Mouse (Mus musculus) left cerebral cortex, adult 9 months (tissue): Measurements from ENCODE around the gene Prc1.

Experiments
- DNase-seq, 2 experiments: peaks; one replicate each; pipeline ENCODE4 v3.0.0; 2022; ENCODE audit warnings: low spot score in 2 of 2

Gene Prc1

DNA sequence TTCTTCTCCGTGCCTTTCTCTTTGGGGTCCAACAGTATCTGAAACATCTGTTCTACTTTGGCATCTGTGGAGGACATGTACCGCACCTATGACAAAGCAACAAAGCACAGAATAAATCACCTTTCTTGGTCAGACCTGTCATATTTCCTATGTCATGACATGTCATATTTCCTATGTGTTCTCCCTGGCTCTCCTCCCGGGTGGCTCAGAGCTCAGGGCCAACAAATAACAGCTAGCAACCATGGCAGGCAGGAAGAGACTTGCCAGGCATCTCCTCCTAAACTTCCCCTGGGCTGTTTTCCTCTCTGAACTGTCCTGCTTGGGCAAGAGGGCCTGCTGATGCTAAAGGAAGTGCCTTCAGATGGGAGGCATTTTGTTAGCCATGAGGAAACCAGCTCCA is 42.7 kb downstream of the Prc1 start:
- no peak for DNase-seq

DNA sequence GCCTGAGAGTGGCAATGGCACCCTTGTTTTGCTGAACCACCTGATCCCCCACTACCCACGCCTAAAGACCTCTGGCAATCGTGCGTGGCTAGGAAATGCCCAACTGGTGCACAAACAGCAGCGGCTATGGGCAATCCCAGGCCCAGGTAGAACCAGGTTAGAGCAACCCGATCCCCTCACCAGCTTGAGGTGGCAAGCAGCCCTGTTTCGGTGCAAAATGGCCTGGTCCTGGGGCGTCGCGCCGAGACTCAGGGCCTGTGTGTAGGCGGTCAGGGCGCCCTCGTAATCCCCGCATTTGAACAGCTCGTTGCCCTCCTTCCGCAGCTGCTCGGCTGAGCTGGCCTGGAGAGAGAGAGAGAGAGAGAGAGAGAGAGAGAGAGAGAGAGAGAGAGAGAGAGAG is 45.1 kb downstream of the Prc1 start:
- no peak for DNase-seq

DNA sequence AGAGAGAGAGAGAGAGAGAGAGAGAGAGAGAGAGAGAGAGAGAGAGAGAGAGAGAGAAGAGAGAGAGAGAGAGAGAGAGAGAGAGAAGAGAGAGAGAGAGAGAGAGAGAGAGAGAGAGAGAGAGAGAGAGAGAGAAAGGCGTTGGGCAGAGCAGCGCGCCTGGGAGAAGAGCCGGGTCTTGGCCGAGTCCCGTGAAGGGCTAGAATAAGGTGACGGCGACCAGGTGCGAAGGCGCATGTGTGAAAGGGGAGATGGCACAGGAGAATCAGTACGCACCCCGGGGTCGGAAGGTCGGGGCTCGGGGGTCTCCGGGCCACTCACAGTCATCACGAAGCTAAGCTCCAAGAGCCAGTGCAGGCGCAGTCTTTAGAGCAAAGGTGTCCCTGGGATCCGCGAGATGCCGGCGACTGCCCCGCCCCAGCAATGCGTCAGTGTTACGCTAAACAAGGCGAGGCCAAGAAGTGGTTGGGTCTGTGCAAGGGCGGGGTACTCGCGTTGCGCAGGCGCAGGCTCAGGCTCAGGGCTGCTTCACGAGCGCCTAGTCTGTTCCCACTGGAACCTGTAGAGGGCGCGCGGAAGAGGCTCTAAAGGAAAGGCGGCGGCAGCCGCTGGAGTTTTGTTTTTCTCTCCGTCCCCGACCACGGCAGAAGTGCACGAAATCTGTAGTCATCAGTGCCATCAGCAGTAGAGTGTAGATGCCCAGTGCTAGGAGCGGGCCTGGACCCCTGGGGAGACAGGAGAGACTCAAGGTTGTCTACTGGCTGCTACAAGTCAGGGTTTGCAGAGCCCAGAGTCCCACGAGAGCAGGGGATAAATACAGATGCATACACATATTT is 45.8 kb downstream of the Prc1 start:
- peak; percentile 90 to 98 for DNase-seq

DNA sequence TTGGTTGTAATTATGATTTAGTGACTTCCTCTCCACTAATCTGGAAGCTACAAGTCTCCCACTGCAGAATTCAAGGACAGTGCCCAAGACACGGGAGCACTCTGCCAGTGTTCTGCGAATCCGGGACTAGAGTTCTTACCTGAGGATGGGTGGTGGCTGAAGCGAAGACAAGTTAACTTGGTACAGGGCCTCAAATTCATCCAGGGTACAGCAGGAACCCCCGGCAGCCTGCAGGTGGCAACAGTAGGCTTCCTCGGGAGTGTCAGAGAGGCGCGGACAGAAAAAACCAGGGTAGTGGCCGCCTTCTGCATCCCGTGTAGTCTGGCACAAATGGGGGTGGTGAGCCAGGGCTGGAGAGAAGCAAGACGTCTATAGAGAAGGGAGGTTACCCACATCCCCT is 46.5 kb downstream of the Prc1 start, which contains the start of gene Unc45a:
TSS of gene Unc45a (minus strand) at position 213 of the 400 bp plus-strand sequence.
- peak in 1 of 2 experiments; percentile 74 for DNase-seq

DNA sequence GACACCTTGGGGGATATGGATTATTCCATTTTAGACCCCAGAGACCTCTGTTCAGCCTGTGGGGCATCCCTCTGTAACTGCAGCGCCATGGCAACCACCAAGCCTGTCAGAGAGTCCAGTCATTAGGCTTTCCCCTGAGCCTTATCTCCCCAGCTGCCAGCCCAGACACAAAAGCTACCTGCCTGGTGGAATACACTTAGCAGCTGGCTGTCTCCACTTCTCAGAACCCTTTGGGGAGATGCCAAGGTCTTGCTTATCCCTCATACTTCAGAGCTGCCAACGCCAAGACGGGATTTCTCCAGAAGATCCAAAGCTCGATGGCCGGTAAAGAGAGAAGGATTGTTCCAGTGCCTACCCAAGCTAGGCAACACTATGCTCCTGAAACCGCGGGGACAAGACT is 47.5 kb downstream of the Prc1 start:
- no peak for DNase-seq

DNA sequence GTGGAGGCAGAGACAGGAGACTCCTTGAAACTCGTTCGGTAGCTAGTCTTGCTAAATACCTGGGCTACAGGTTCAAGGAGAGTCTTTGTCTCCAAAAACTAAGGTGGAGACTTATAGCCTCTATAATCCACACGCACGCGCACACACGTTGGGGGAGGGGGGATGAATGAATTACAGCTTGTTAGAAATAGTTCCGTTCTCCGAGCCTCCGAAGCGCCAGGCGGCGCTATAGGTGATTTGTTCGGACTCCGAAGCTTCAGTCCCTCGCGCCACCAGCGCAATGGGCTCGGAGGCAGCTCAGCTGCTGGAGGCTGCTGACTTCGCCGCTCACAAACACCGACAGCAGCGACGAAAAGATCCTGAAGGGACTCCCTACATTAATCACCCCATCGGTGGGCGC is 48.6 kb downstream of the Prc1 start, which contains the start of gene Hddc3:
TSS of gene Hddc3 (plus strand) at position 247 of the 400 bp plus-strand sequence.
- DNase-seq = peak; percentile 85 to 97

DNA sequence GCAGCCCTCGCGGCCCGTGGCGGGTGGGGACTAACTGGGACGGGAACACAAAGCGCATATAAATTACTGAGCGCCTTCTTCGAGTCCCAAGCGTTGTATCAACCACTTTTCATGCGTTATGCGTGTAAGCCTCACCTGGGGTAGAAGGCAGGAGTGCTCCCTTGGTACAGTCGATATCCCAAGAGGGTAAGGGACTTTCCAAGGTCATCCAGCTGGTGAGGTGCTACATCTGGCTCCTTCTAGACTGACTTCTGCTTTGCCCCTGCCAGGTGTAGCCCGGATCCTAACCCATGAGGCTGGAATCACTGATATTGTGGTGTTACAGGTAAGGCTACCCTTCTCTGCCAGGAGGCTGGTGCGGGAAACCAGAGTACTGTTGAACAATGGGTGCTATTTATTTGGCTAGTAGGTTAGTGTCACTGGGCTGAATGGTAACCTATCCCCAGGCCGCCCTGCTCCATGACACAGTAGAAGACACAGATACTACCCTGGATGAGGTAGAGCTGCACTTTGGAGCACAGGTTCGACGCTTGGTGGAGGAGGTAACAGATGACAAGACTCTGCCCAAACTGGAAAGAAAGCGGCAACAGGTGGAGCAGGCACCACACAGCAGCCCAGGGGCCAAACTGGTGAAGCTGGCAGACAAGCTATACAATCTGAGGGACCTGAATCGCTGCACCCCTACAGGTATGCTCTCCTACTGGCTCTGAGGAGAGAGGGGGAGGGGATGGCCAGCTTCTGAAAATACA is 49.2 kb downstream of the Prc1 start:
- no peak for DNase-seq

DNA sequence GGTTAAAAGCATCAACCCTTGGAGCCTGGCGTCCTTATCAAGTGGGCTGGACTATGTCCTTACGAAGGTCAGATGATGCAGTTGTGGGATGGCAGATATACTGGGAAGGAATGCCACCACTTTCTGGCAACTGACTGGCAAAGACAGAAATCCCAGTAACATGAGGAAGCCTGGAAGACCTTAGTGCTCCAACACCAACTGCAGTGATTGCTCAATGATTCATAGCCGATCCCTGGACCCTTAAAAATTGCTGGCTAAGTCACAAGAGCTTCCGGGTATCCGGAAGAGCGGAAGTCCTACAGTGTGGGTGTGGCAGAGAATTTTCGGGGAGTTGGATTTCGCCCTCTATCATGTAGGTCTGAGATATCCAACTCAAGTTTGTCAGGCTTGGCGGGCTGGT is 51.9 kb downstream of the Prc1 start:
- no peak for DNase-seq

DNA sequence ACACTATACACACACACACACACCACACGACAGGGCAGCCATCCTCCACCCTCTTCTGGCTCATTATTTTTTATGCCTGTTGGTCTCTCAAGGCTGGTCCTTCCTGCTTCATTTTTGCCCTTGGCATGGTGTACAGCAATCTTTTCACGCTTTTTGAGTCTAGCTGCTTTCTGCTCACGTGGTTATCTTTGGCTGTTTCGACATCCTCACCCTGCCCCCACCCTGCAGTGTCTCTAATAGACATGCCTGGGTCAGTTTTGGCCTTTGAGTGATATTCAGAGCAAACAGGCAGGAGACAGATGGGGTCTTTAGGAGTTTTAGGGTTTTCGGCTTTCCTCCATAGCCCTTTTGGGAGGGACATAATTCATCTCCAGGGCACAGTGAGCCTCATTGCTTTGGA is 52.6 kb downstream of the Prc1 start:
- DNase-seq = no peak

DNA sequence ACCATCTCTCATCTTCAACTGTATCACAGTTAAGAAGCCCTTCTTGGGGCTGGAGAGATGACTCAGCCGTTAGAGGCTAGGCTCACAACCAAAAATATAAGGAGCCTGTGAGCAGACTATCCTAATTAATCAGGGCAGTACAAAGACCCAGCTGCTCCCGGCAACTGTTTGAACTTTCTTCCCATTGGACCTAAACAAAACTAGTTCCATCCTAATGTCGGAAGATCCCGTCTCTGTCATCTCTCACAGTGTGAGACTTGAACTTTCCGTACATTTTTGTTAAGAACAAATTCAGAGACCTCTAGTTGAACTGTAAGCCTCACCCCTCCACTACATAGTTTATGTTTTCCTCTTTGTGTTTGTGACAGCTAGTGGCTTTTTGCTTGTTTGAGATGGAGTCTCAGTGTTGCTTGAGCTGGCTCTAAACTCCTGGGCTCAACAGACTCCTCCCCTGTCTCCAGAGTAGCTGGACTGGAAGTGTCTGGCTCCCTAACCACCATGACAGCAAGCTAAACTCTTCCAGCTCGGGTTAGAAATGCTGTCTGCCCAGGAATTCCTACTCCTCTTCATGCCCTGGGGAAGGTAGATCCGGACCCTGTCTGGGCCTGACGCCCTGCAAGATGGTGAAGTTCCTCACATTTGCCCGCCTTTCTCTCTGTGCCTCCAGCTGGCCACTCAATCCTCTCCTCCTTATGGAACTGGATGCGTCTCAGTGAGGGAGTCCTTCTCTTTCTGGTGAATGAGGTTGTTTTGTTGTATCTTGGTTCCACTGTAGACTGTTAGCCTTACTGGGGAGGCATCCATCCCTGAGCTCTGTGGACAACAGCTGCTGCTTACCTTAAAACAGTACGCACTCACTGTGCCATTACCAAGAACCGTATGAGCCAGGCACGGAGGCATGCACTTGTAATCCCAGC is 53.7 kb downstream of the Prc1 start:
- DNase-seq = no peak

DNA sequence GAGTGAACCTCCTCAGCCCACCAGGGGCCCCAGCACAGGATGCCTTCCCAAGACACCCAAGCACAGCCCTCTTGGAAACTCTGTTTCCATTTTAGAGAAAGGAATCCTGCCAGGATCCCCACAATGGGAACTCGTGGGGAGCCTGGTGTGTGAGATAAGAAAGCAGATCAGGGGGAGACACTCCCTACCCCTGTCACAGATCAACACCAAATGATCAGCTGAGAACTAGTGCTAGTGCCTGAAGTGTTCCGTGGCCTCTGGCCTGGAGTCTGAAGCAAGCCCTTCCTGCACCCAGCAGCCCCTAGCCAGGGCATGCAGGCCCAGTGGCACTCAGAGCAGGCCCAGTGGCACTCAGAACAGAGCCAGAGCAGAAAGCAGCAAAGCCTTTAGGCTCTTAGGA is 56.6 kb downstream of the Prc1 start:
- DNase-seq = no peak

DNA sequence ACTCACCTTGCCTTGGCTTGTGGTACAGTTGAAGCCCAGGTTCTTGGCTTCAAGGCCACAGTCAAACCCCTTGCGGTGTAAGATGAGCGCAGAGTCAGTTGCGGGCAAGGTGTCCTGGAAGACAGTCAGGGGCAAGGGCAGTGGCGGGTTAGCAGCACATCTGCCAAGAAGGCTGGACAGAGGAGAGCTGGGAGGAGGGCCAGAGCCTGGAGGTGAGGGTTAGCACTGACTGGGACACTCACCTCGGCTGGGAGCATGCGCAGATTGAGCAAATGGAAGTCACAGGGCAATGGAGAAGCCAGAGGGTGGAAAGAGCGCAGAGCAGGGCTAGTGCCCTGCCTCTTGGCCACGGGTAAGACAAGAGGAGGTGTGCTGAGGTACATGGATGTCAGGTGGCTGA is 58.7 kb downstream of the Prc1 start:
- no peak for DNase-seq

DNA sequence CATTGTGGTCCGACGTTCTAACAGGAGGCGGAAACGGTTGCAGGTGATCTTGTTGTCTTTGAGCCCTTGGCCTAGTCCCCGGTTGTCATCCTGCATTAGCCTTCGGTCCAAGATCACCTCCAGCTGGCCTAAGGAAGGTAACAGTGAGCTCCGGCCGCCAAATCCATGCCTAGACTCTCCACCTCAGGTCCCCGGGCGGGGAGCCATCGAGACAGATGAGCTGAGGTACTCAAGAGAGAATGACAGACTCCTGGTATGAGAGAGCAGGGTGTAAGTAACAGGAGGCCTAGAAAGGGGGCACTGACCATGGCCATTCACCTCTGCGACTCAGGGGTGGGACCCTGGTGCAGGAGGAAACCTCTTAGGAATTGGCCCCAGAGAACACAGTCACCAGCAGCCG is 62.1 kb downstream of the Prc1 start:
- no peak for DNase-seq

DNA sequence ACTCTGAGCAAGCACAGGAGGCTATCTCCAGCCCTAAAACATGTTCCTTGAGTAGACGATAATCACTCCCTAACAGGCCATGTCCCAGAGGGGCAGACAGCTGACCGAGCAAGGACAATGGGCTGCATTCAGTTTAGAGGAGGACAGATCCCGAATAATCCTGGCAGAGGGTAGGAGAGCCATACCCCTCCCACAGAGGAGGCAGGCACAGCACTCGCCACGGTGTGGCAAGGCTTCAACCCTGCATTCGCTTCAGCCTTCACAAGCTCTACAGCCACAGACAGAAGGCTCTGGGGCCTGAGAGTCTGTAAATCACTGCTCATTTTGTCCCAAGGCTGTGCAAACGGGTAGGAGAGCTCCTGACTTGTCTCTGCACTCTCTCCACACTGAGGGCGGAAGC is 62.9 kb downstream of the Prc1 start:
- peak in 1 of 2 experiments; percentile 61 for DNase-seq

DNA sequence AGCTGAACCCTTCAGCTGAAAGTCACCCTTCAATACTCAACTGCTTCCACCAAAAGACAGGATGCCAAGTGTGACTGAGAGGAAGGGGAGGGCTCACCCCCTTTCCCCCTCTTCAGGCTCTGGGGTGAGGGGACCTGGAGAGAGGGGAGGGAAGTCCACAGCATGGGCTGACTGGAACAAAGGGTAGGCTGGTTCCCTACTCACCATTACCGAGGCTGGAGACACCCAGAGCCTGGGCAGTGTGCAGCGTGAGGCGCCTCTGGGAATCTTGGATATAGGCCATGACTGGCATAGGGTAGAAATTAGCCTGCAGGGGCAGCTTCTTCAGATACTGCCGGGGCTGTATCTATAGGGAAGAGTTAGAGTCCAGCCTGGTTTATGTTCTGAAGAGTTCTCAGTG is 63.8 kb downstream of the Prc1 start:
- no peak for DNase-seq

DNA sequence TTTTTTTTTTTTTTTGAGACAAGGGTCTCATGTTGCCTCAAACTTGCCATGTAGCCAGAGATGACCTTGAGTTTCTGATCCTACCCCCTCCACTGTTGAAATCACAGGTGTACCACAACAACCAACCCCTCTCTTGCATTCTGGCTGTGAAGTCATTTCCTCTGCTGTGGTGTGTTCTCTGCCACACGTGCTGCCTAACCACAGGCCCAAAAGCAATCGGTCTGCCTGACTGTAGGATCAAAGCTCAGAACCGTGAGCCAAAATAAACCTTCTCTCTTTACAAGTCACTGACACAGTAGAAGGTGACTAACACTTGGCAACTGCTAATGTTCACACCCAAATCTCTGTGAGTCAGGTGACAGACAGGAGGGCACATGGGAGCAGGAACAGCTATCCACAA is 66.2 kb downstream of the Prc1 start:
- DNase-seq = no peak

DNA sequence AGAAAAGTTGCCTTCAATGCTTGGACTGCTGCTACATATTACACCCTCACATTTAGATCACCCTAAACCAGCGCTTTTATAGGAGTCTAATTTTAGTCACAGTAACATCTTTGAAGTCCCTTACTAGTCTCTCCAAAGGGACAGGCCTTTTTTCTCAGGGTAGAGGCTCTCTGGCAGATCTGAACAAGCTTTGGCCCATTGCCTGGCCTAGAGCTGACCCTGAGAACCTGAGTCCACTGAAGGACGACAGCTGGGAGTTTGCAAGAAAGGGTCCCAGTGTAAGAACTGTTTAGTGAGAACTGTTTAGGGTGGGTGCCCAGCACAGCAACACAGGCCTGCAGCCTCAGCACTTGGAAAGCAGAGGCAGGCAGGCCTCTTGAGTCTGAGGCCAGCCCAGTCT is 71.5 kb downstream of the Prc1 start:
- DNase-seq = no peak
